Mouse (Mus musculus) lung, postnatal 0 days (tissue): ENCODE measurements around the gene Ssbp4.

Source experiments
- CTCF ChIP-seq: IDR thresholded peaks from 2 replicates; pipeline ENCODE4 v1.5.1; 2016; ENCODE audit warnings: antibody characterized with exemption, mild to moderate bottlenecking
- EP300 ChIP-seq: IDR thresholded peaks from 2 replicates; pipeline ENCODE4 v1.6.1; 2016; ENCODE audit warnings: antibody characterized with exemption, mild to moderate bottlenecking, control low read depth

DNA sequence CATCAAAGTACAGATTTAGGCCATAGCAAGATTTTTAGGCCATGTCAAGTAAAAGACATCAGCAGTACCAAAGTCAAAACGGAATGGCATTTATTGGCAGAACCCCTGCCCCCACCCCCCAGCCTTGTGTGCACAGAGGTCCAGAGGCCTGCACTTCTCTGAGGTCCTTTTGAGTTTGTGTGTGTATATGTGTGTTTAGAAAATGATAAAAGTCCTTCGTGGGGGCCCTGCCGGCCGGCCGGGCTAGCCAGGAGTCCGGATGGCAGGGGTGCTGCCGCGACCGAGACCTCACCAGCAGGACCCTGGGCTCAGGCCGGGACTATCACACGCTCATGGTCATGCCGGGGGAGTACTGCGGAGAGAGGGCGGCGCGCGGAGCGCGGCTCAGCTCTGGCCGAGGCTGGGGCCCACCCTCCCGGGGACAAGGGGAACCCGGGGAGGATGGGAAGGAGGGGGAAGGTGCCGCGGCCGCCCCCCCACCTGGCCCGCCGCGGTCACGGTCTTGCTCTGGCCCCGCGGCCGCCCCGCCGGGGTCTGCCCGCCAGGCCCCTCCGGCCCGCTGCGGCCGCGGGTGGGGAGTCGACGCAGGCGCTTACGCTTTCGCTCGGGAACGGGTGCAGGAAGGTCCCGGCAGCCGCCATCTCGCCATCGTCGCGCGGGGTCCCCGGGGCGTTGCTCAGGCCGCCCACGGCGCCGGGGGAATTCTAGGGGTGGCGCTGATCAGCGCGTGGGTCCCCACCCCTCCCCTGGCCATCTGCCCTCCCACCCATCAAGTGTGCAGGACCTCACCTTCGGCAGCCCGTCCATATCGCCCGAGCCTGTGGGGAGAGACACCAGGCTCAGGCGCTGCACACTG, 11.0 kb downstream of the Ssbp4 start:
- no peak for TF ChIP-seq CTCF
- TF ChIP-seq EP300 = no peak
